Mouse (Mus musculus) right cerebral cortex, postnatal 25 days (tissue): Measurements from ENCODE around the gene Foxm1.

ENCODE experiments used
- DNase-seq: peaks from one replicate; pipeline ENCODE4 v3.0.0; 2022

Foxm1 gene

DNA sequence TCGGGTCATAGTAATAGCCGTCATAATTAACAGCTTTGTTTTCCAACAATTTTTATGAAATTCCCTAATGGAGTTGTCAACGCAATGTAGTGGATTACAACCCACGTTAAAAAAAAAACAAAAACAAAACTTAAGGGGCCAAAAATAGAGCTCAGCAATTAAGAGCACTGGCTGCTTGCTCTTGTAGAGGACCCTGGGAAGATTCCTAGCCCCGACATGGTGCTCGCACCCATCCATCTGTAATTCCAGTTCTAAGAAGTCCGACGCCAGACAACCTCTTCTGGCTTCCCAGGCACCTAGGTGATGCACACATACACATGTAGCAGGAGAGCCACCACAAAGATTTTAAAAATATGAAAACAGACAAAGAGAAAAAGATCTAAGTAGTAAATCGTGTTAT is 62.3 kb downstream of the Foxm1 start:
- DNase-seq: no peak
